ENCODE assay signal across 22 mouse cellular contexts in genomic region chr13:24508917-24509316, GRCm38 (mm10).
DNase-seq lines count a peak whose midpoint lies in the region; ATAC-seq and TF ChIP-seq lines count a peak whose summit lies in the region.
"Had no signal": no experiment of that assay in that cellular context is flagged by ENCODE, and none has a peak within 500 bp of the region (broad histone marks: within the 10 kb centered on the region; RNA-seq: fewer than 3 reads in every experiment).

No protein-coding gene starts in this region.

- no peaks in the 10 kb centered on the region for H3K27me3 ChIP-seq in megakaryocyte, embryonic 14.5 days (replicated peaks)
- no peaks in the 10 kb centered on the region for H3K27me3 ChIP-seq in myocyte (ENCODE audit: control insufficient read depth, insufficient read depth, insufficient read length)
- H3K27me3 ChIP-seq: embryonic facial prominence, embryonic 13.5 days; forebrain, embryonic 12.5 days; heart, embryonic 15.5 days; hindbrain, embryonic 13.5 days had no signal

- no peaks in the 10 kb centered on the region for H3K79me2 ChIP-seq in myocyte (ENCODE audit: control insufficient read depth, insufficient read depth)

- peaks cover 86% of the 10 kb centered on the region for H3K36me3 ChIP-seq in megakaryocyte, embryonic 14.5 days (replicated peaks; ENCODE audit: low read length)
- H3K36me3 ChIP-seq in myocyte (ENCODE audit: control insufficient read depth, insufficient read depth) = no peaks in the 10 kb centered on the region
- H3K36me3 ChIP-seq: embryonic facial prominence, embryonic 13.5 days; forebrain, embryonic 12.5 days; heart, embryonic 15.5 days; hindbrain, embryonic 13.5 days had no signal

- DNase-seq in B cell, adult 2 months = peak; percentile 35 to 43
- no peak for DNase-seq in adrenal gland, adult 18-20 months (ENCODE audit: low spot score in 2 of 2)
- no peak for DNase-seq in layer of hippocampus, adult 18-20 months (ENCODE audit: low spot score in 2 of 2)
- DNase-seq: adrenal gland, adult 8-10 months; adrenal gland, postnatal 36 days; cerebellum, adult 11-12 months; cerebellum, adult 9-10 months; cerebellum, postnatal 25 days; gastrocnemius, postnatal 10 days; heart, adult 2 months; heart, postnatal 14 days had no signal

- H3ac ChIP-seq in myocyte (ENCODE audit: control insufficient read depth, insufficient read length) = no peak overlapping the region

- no peak for TF ChIP-seq POLR2A in bone marrow, adult 2 months (IDR thresholded peaks at IDR 0.05; ENCODE audit: borderline replicate concordance, control insufficient read depth, low read depth, low read length)
- no peak for TF ChIP-seq POLR2A in myocyte (IDR thresholded peaks at IDR 0.05; ENCODE audit: insufficient read length, low read depth)

- WGBS in bone marrow, adult 2 months = 9% methylated on average over 1 of the region's 1 CpGs

- TF ChIP-seq CTCF in bone marrow, adult 2 months (IDR thresholded peaks at IDR 0.05; ENCODE audit: control insufficient read depth, insufficient read depth, low read length) = no peak

- ATAC-seq in megakaryocyte, adult 5-6 weeks (ENCODE audit: poor library complexity, severe bottlenecking) = no peak
- ATAC-seq: forebrain, embryonic 16.5 days; hindbrain, postnatal 0 days had no signal

- no peaks in the 10 kb centered on the region for H3K9me3 ChIP-seq in megakaryocyte, embryonic 14.5 days
- H3K9me3 ChIP-seq: embryonic facial prominence, embryonic 13.5 days; forebrain, embryonic 12.5 days; heart, embryonic 15.5 days; hindbrain, embryonic 13.5 days had no signal

- H3K4me2 ChIP-seq in myocyte (ENCODE audit: low read depth) = peak overlapping the region; percentile 18
- H3K4me2 ChIP-seq: embryonic facial prominence, embryonic 13.5 days; forebrain, embryonic 12.5 days; heart, embryonic 11.5 days; heart, embryonic 15.5 days; hindbrain, embryonic 13.5 days had no signal

- peaks cover 99% of the 10 kb centered on the region for H3K4me1 ChIP-seq in megakaryocyte, embryonic 14.5 days
- peaks cover 2% of the 10 kb centered on the region; the same call in 1 of the 2 replicates for H3K4me1 ChIP-seq in bone marrow, adult 2 months (ENCODE audit: control insufficient read depth, insufficient read depth, low read length)
- H3K4me1 ChIP-seq: forebrain, embryonic 12.5 days; hindbrain, embryonic 13.5 days had no signal

- H3K4me3 ChIP-seq in megakaryocyte, embryonic 14.5 days (replicated peaks) = peak overlapping the region; percentile 14
- no peak overlapping the region for H3K4me3 ChIP-seq in bone marrow, adult 2 months (replicated peaks; ENCODE audit: control insufficient read depth, low read depth, low read length)
- H3K4me3 ChIP-seq in myocyte = no peak overlapping the region
- H3K4me3 ChIP-seq: embryonic facial prominence, embryonic 13.5 days; forebrain, embryonic 12.5 days; heart, adult 2 months; heart, embryonic 15.5 days; hindbrain, embryonic 13.5 days had no signal

- peak overlapping the region; percentile 45 for H3K27ac ChIP-seq in bone marrow, adult 2 months (ENCODE audit: control insufficient read depth, insufficient read depth, low read depth, low read length, poor library complexity)
- H3K27ac ChIP-seq: embryonic facial prominence, embryonic 13.5 days; forebrain, embryonic 12.5 days; heart, adult 2 months; heart, embryonic 15.5 days; hindbrain, embryonic 13.5 days; hindbrain, postnatal 0 days had no signal

TF ChIP-seq in myocyte, 11 proteins besides CTCF, POLR2A, EP300 and RAD21:
- no peak for TF ChIP-seq USF1 (IDR thresholded peaks at IDR 0.05; ENCODE audit: low read depth)

Comparison
In these comparisons a context has a peak if more than half of its experiments do, and no peak if none do; other contexts are left out.
1. DNase-seq: peak in B cell, adult 2 months (2 of 2); none in adrenal gland, adult 18-20 months (0 of 2) and layer of hippocampus, adult 18-20 months (0 of 2).